Mouse (Mus musculus) heart, postnatal 0 days (tissue): ENCODE data around the gene Pebp1.

Source experiments
- CTCF ChIP-seq: IDR thresholded peaks from 2 replicates; pipeline ENCODE4 v1.5.1; 2016; ENCODE audit warnings: antibody characterized with exemption, control low read depth, low read depth
- EP300 ChIP-seq: IDR thresholded peaks from 2 replicates; pipeline ENCODE4 v1.6.1; 2016; ENCODE audit warnings: antibody characterized with exemption, low read depth

GRCm38 (mm10) chr5:117284682-117285081 lies 2.7 kb downstream of the Pebp1 start:
- TF ChIP-seq EP300 (no peak), CTCF (no peak)
